Mouse (Mus musculus): ENCODE data around the gene Slc24a3.

Slc24a3 gene

DNA sequence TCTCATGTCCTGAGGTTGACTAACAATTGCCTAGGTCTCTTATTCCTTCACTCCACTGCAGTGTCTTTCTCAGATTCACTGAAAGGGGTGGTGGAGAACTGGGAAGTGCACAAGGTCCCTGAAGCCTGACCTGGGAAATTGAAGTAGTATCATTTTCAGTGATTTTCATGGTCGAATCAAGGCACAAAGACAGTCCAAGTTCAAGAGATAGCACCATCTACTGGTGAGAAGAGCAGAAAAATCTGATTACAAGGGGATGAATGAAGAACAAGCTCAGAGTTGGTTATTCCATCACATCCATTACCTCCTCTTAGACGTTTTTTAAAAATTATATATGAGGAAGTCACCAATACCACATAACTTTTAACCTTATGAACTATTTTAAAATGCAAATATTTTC is 123.9 kb downstream of the Slc24a3 start:
- DNase-seq, result no peak

DNA sequence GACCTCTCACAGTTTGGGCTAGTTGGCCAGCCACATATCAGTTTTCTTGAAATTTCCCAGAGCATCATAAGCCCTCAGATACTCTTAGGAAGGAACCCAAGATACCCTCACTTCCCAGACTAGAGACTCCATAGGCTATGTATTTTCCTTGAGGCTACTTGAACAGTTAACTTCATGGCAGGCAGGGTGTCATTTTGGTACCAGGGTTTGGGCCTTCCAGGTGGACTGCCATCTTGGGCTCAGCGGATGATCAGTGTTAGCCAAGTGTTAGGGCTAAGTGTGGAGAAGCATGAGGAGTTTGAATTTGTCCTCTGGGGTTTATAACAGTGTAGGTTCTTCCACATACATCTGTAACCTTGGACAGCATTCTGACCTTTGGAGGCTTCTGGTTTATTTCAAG is 124.6 kb downstream of the Slc24a3 start:
- DNase-seq, result no peak

DNA sequence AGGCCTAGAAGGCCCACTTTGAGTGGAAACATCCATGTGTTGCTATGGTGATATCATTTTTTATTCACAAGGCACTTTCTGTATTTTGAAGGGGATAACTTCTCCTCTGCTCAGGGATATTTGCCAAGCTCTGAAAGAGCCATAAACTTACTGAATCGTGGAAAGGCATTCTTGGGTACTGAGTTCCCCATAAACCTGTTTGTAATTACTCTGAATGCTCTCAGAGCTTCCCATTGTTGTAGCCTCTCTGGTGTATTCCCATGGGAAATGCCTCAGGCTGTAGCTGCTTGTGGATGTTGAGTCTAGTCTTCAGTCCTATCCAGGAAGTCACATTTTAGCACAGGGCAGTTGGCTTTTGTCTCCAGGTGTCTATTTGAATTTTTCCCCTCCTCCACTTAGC is 125.3 kb downstream of the Slc24a3 start:
- DNase-seq, result no peak

DNA sequence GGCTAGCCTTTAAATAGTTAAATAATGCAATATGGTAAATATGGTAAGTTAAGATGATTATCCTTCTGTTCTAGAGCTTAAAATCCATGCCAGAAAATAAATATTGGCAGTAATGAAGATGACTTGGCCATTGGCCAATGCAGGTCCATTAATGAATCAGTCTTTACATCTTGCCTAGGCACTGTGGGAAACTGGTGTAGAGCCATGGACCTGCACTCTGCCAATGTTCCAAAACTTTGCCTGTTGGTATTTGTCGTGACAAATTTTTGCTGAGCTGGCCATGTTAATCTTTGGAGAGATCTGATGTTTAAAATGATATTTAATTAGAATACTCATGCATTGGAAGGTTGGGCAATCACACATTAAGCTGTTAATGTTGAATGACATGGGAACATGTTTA is 129.4 kb downstream of the Slc24a3 start:
- no peak for DNase-seq

DNA sequence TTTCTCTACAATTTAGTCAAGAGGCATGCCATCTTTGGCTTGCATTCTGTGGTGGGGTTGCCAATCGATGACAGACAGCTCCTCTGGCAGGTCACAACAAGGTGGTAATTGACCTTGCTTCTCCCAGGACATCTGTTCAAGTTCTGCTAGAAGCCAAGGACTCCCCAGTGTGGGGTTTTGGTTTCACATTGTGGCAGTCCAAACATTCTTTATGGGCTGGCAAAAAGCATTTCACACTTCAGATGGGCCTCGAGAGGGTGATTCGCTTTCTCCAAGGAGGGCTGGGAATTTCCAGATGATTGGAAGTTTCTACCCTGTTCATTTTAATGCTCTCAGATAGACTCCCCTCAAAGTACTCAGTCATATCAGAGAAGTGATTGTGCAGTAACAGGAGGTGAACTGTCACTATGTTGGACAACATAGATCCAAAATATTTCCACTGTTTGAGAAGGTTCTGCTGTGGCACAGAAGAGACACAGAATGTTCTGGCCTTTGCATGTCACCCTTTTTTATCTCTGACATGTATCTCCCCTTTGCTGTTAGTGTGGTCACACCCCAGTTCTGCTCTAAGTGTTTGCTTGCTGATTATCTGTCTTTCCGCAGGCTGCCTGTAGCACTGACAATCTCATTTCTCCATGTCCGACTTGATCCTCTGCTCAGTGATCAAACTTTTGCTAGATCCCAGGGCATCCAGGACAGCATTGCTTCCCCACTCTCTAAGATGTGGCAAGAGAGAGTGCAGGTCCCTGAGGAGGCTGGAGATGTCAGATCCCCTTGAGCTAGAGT is 132.6 kb downstream of the Slc24a3 start:
- DNase-seq, result no peak

DNA sequence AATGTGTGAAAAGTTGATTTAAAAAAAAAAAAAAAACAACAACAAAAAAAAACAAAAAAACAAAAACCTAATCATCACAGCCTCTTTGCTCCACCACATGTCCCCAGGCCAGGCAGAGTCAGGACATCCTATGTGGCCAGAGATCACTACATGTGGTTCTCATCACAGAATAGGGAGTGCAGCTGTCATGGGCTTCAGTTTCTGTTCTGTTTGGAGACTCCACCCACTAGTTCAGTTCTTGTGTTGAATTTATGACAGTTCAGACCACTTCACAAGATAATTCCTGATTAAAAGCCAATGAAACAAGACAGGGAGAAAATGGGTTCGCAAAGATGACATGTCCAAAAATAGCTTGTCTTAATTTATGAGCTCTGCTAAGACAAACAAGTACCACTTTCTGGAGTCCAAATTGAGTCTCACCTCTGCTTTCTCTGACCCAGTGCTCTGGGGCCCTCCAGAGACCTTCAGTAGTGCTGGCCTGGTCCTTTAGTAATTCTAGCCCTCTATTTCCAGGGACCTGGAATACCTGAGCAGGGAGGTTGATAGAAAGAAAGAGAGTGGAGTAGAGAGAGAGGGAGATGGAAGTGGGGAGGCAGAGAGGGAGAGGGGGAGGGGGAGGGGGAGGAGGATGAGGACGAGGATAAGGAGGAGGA is 139.8 kb downstream of the Slc24a3 start:
- DNase-seq, result no peak

DNA sequence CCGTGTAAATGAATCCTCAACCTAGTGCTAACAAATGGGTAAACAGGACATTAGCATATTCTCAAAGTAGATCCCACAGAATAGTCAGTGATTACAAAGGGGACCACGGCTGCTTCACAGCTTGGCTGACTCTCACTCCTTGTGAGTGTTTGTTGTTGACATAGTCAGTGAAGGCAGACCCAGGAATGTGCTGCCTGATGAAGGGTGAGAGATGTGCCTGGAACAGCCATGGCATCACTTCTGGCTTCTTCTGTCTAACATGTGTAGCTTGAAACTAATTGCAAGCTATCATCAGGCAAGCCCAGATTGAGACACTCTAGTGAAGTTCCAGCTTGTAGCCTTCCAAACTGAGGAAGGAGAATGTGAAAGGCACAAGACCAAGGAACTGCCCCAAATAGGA is 151.4 kb downstream of the Slc24a3 start:
- no peak for DNase-seq

DNA sequence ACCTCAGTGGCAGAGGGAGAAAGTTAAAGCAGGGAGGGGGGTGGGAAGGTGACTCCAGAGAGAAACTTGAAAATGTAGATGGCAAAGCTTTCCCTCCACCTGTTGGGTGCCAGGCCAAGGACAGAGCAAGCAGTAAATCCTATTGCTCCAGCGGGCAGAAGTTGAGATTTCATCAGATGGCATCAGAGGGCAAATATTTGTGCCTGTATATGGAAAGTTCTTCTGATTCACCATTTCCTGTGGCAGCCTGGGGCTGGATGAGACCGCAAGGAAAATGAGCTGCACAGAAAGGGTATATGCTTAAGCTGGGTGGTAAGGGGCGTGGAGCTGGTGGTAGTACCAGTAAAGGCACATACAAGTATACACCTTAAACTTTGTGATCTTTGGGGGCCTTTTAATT is 153.7 kb downstream of the Slc24a3 start:
- no peak for DNase-seq

DNA sequence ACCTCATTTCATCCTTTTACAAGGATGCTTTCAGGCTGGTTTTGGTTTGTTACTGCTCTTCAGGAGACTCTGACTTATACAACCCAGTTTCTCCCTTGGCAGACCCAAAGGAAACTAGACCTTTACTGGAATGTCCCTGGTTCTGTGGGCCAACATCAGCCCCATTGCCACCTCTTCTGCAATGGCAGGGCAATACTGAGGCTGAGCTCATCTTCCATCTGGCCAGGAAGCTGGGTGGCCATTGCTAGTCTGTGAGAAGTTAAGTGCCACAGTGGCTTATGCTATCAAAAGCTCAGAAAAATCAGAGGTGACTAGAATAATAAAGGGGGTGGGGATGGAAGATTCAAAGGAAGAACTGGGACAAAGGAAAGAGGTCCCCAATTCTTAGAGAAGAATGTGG is 154.2 kb downstream of the Slc24a3 start:
- DNase-seq, result no peak

DNA sequence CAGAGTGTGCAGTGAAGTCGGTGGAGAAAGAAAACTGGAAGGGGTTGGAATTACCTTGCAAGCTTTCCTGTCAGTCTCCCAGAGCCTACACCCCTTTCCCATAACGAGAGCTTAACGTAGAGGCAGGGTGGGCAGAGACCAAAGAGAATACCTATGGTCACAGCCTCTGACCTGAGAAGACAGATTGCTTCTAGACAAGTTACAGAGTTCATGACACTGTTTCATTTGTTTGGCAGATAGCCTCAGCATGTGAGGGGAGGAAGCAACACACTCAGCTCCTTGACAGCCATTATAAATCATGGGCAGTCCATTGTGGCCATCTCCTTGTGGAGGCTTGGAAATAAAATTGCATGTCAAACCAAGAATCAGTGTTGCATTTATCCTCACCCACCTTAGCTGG is 156.9 kb downstream of the Slc24a3 start:
- no peak for DNase-seq

DNA sequence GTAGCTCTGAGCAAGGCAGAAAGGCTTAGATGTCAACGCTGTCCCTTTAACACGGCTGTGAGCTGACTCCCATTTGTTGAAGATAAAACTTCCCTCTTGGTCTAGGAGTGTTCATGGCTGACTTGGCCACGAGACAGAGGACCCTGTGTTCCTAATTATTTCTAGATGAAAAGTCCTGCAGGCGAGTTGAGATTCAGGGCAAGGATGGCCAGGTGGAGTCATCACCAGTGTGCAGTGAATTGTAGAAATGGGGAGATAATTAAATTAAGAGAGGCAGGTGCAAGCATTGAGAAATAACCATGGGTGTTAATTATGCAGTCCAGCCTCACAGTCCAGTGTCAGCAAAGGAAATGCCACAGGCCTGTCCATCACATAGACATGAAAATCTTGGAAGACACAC is 158.3 kb downstream of the Slc24a3 start:
- DNase-seq, result peak in 1 of 2 experiments; percentile 20

DNA sequence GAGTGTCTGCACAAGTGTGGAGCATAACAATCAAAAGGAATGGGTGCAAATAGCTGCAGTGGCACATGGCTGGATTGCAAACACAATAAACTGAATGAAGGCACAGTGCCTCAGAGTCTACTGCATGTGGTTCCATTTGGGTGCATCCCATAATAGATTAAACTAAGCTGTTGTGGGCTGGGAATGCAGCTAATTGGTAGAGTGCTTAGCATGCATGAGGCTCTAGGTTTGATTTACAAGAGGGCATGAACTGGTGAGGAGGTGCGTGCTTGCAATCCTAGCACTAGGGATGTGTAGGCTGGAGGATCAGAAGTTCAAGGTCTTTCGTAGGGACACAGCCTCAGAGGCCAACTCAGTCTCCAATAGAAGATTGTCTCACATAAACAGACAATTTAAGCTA is 159.0 kb downstream of the Slc24a3 start:
- no peak for DNase-seq

DNA sequence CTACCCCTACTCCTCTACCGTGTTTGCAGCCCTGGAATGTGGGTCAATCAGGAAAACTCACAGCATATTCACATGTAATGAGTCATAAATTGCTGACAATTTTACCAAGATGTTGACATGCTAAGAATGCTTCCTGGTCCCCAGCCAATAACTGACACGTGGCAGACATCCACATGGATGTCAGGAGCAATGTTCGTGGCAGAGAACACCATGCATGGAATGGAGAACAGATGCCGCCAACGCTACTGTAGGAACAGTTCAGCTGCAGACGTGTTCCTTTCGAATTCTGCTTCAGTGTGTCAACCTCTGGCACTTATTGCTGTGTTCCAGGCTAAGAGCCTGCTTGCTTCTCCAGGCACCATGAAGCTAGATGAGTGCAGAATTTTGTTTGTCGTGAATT is 162.2 kb downstream of the Slc24a3 start:
- no peak for DNase-seq

DNA sequence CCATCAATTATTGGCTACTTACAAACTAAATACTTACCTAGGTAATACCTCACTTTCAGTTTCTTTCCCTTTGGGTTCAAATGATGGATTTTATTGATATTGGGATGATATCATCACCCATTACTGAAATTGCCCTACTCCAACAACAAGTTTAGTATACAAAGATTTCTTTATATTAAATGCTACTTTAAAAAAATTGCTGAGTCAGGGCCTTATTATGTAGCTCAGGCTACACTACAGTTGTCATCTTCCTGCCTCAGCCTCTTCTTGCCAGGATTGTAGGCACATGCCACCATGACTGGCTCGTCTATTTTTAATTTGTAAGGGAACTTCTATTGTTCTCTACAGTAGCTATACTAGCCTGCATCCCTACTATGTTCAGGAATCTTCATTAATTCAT is 164.0 kb downstream of the Slc24a3 start:
- no peak for DNase-seq

DNA sequence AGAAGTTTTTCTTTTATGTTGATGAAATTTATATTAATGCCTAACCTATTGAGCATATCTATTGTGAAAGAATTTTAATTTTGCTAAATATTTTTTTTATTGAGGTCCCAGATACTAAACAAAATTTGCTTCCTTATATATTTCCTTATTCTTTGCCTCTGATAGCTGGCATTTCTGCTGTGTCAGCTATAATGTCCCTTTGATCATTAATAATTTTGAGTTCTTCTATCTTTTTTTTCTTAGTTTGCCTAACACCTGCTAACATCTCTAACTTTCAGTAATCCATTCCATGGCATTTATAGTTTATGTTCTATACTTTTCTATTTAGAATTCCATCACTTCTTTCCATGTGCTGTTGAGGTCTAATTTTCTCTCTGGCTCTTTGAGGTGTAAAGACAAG is 165.9 kb downstream of the Slc24a3 start:
- no peak for DNase-seq

DNA sequence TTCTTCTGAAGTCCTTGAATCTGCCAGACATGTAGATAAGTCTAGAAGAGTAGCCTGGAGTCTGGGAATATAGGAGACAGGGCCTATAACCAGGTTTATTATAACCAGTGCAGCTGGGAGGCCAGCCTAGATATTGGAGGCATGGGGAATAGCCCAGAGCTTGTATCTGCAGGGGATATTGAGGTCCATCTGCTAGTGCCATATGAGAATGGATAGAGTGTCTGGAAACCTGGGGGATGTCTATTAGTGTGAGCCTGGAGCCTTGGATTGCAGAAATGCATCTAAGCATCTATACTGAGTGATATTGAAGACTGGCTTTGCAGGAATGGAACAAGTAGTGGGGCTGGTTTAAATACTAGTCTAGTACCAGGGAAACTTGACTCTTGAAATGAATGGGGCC is 168.9 kb downstream of the Slc24a3 start:
- peak; percentile 28 to 46 for DNase-seq

DNA sequence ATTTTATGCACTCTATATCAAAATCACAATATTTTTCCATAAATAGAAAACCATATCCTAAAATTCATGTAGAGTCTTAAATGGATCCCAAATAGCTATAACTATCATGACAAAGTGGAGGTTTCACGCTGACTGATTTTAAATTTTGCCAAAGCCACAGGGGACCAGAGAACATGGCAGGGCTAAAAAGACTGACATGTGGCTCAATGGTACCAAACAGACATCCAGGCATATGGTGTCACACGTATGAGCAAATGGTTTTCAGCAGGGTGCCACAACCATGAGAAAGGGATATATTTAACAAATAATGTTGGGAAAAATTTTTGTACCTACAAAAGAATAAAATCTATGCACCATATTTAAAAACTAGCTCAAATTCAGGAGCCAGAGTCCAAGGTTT is 173.3 kb downstream of the Slc24a3 start:
- peak; percentile 55 to 68 for DNase-seq

DNA sequence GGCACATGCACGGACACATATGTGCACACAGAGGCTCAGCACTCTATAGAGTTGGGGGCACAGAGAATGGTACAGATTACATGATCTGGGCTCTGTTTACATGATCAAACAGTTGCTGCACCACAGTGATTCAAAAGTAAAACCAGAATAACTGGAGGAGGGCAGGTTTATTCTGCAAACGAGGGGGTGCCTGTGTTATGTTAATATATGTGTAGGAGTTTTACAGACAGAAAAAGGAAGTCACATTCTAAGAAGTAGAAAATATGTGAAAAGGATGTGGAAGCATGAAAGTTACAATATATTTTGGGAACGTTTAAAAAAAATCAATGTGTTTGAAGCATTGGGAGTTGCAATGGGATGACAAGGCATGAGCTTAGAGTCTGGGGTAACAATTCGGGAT is 175.4 kb downstream of the Slc24a3 start:
- DNase-seq, result no peak

DNA sequence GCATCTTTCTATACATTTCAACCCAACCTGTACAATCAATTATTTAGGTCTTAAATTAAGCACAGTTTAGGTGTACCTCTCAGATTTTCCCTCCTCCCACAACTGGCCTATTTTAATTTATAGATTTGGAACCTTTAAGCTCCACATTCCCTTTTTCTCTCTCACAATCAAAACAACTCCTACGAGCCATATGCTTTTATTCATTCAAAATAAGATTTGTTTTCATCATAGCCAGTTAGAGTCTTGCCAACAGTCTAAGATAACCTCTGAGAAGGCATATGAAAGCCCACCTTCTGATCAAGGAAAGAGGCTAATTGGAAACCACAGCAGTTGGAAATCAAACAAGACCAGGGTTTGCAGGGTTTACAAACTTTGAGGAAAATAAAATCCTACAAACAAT is 177.0 kb downstream of the Slc24a3 start:
- no peak for DNase-seq

DNA sequence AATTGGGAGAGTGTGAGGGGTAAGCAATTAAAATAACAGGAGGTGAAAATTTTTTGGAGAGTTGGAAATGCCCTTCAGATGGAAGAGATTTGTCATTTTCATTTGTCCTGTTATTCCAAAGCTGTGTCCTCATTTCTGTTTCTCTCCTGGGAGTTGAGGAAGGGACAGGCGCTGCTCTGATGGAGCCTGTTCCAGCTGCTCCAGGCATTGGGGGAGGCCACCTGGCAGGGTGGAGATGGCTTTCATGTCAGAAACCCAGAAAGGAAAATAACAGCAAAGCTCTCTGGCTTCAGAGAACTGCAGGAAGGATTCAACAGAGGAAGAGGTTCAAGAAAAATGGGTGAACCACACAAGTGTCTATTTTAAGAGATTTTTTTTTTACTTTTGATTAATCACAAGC is 186.2 kb downstream of the Slc24a3 start:
- peak in 1 of 2 experiments; percentile 19 for DNase-seq

DNA sequence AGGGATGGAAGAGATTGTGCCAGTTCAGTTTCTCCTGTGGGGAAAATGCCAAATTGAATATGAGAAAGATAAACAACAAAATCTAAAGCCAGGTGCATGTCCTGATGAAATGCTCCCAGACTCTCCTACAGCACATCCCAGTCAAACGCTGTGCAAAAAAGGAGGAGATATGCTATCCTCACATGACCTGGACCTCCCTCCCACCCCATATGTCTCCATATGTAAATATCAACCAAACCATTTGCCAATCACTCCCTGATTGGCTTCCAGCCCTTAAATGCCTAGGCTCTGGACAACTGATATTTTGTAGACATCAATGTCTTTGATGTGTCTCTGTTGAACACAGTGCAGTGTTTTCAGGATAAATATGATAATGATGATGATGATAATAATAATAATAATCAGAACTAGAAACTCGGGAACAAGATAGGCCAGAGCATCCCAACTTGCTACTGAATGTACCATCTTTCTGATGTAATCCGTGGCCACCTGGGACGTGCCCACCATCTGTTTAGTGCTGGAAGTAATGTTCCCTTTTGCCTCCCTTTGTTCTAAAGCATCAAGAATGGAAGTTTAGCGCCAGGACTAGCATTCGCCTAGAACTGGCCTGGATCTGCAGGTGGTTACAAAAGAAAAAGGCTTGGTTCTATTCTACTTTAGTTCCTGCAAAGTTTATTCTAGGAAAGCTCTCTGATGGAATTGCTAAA is 190.8 kb downstream of the Slc24a3 start:
- DNase-seq, result peak; percentile 63 to 66

DNA sequence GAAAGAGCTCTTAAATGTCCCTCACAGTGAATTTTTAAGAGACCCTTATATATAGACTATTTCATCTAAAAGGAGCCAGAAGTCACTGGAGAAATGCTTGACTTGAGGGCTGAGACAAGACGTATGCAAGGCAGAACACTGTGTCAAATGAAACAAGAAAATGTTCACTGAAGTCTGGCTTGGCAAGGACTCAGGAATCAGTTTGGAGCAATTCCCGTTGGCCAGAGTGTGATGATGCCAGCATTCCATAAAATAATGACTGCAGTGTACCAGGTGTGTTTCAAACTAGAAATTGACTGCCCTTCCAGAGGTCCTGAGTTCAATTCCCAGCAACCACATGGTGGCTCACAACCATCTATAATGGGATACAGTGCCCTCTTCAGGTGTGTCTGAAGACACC is 196.1 kb downstream of the Slc24a3 start:
- DNase-seq, result peak; percentile 27 to 37

DNA sequence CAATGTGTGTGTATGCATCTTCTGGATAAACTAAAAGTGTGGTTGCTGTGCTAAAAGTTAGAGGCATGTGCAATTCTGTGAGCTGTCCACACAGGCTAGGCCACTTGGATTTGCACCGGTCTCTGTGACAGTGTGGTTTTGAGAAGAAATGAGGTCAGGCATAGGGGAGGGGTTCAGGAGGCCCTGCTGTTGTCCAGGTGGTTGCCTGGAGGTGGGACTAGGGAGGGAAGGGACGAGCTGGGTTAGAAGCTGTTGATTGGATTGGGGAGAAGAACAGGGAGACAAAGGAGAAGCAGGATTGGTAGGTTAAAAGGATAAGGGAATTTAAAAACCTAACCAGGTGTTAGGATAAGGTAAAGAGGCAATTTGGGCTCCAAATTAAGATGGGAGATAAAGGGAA is 201.1 kb downstream of the Slc24a3 start:
- peak; percentile 47 to 62 for DNase-seq

DNA sequence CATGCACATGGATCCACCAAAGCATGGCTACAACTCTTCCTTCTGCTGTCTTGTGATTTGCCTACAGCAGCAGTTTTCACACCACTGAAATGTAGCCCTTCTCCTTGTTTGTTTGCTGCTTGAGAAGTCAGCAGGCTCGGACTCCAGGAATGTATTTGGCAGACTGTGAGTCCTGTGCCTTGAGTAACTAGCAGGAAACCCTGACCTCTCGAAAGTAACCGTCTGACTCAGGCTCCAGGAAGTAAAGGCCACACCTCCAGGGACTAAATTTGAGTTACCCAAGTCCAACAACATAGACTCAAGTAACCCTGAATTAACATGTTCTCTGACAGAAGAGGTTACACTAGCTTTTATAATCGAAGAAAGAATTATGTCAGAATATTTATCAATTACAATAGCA is 203.2 kb downstream of the Slc24a3 start:
- DNase-seq, result no peak

All from cerebellum, postnatal 36 days (tissue).